Mouse (Mus musculus): Measurements from ENCODE around the gene Cdk5r1. TPM values are rescaled to one million over a fixed set of nuclear protein-coding genes. Genes with fewer than 3 reads are reported as not detected.

Gene Cdk5r1
- total and polyA plus RNA-seq, 2 experiments from 2014 or later, result 69.3 to 355 TPM

DNA sequence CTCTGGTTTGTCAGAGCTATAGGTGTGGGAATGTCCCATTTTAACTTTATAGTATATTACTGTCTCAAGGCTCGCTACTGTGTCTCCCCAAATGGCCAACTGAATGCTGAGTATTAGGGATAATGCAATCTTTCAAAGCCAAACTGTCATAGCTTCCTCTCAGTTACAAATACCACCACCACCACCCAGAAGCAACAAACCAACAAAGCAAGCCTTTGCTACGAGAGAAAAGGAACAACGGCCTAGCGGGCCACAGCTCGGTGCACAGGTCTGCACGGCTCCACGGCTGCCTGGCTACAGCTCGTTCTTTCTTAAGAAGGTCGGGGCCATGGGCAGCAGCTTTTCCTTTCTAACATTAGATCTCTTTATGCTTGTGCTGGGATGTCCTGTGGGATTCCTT is 18.0 kb downstream of the Cdk5r1 start:
- TF ChIP-seq CTCF (IDR thresholded peaks at IDR 0.05; ENCODE audit: low read depth), result no peak
- ATAC-seq (no peak), DNase-seq (ENCODE audit: low spot score) (no peak)
- Histone ChIP-seq H3K4me3 (ENCODE audit: low read length) (no peak overlapping the region), H3K27me3 (ENCODE audit: insufficient read depth, low read length) (no peaks in the 10 kb centered on the region), H3K9me3 (ENCODE audit: low read length) (no peaks in the 10 kb centered on the region), H3K4me2 (ENCODE audit: low read depth, low read length) (no peak overlapping the region), H3K27ac (no peak overlapping the region), H3K4me1 (ENCODE audit: insufficient read depth, low read length) (peaks cover 20% of the 10 kb centered on the region), H3K9ac (replicated peaks; ENCODE audit: low read length) (no peak overlapping the region), H3K36me3 (ENCODE audit: insufficient read depth, low read length) (no peaks in the 10 kb centered on the region)
- 59% methylated on average over 9 of the region's 9 CpGs for WGBS

DNA sequence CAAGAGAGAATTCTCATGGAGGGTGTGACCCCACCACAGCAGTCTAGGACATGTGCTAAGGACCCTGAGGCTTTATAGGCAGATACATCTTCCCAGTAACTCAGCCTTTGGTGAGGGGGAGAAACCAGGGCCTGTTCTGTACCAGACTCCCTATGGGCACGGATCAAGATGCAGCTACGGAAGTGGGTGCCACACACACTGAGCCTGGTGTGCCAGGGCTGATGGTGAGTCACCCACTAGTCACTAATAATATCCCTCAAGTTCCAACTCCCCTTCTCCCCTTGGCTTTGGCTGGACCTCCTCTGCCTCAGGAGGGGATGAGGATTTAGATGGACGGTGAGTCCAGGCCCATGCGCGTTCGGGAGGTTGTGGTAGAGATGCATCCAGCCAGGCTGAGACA is 19.1 kb downstream of the Cdk5r1 start:
- H3K9ac ChIP-seq (replicated peaks; ENCODE audit: low read length), result no peak overlapping the region
- 91% methylated on average over 6 of the region's 6 CpGs for WGBS
- DNase-seq (ENCODE audit: low spot score) (no peak), ATAC-seq (no peak)
- H3K27ac ChIP-seq, result no peak overlapping the region
- H3K4me2 ChIP-seq (ENCODE audit: low read depth, low read length), result no peak overlapping the region
- TF ChIP-seq CTCF (IDR thresholded peaks at IDR 0.05; ENCODE audit: low read depth), result no peak
- no peak overlapping the region for H3K4me3 ChIP-seq (ENCODE audit: low read length)
- H3K36me3 ChIP-seq (ENCODE audit: insufficient read depth, low read length), result no peaks in the 10 kb centered on the region
- peaks cover 21% of the 10 kb centered on the region for H3K4me1 ChIP-seq (ENCODE audit: insufficient read depth, low read length)
- no peaks in the 10 kb centered on the region for H3K27me3 ChIP-seq (ENCODE audit: insufficient read depth, low read length)
- H3K9me3 ChIP-seq (ENCODE audit: low read length), result no peaks in the 10 kb centered on the region

DNA sequence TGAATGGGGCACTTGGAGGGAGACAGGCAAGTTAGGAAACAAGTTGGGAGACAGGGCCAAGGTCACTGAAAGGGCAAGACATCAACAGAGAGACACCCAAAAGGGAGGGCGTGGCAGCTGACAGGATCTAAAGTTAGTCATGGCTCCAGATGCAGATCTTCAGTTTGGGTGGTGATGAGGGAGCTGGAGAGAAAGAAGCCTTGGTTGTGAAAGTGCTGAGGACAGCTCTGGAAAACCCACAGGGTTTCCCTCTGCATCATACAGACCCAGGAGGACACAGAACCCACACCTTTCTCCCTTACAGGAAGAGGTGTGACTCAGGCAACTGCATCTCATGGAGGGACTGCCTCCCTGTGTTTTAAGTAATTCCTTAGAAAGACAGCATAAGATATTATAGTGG is 19.8 kb downstream of the Cdk5r1 start:
- Histone ChIP-seq H3K4me3 (ENCODE audit: low read length) (no peak overlapping the region), H3K4me2 (ENCODE audit: low read depth, low read length) (no peak overlapping the region), H3K27me3 (ENCODE audit: insufficient read depth, low read length) (no peaks in the 10 kb centered on the region), H3K9ac (replicated peaks; ENCODE audit: low read length) (no peak overlapping the region), H3K36me3 (ENCODE audit: insufficient read depth, low read length) (no peaks in the 10 kb centered on the region), H3K9me3 (ENCODE audit: low read length) (no peaks in the 10 kb centered on the region), H3K4me1 (ENCODE audit: insufficient read depth, low read length) (peaks cover 21% of the 10 kb centered on the region), H3K27ac (no peak overlapping the region)
- DNase-seq (ENCODE audit: low spot score) (no peak), ATAC-seq (no peak)
- 96% methylated on average over 1 of the region's 1 CpGs for WGBS
- TF ChIP-seq CTCF (IDR thresholded peaks at IDR 0.05; ENCODE audit: low read depth), result no peak

DNA sequence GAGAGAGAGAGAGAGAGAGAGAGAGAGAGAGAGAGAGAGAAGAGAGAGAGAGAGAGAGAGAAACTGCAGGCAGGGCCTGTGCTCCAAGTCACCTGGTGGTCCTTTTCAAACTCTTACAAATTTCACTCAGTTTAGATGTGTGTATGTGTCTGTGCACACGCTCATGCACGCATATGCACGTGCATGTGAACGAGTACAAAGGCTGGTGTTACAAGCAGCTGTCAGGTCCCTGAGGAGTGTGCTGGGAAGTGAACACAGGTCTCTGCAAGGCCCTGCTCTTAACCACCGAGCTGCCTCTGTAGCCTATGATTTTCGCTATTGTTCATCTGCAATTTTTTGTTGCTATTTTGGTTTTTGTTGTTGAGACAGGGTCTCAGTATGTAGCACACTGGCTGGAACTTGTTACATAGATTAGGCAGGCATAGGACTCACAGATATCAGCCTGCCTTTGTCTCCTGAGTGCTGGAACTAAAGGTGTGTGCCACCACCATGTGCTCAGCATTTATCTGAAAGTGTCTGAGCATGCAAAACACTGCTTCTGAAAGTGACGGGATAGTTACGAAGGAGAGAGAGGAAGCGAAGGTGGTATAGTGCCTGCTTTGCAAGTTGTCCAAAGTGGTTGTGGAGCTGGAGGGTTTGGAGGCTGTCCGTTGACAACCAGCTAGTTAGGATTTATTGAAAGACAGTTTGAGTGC is 20.5 kb downstream of the Cdk5r1 start:
- 81% methylated on average over 10 of the region's 10 CpGs for WGBS
- no peak for DNase-seq (ENCODE audit: low spot score)
- no peaks in the 10 kb centered on the region for H3K36me3 ChIP-seq (ENCODE audit: insufficient read depth, low read length)

DNA sequence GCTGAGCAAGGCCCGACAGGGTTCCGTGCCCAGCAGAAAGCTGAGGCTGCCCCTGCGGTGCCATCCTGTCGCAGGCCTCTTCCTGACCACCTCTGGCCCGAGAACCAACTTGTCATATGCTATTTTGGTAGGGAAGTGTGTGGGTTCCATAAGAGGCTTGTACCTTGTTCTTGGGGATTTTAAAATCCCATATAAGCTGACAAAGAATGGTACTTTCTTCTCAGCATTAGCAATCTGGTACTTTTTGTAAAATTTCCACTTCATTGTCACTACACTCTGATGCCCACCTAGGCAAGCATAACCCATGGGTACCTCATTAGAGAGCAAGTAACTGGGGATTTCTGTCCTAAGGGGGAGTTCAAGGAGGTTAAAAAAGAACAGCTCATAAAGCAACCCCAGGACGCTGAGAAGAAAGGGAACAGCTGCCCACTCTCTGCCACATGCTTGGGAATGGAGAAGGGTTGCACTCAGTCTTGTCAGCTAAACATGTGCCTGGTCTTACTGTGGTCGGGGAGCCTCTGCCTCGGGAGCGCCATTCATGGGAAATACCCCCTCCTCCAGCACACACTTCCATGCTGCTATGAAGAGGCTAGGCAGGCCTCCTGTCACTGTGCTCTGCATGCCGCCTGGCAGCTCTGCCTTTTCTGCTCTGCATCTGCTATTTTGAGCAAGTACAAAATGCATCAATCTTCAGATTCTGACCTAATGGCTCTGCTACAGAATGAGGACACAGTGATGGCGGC is 21.7 kb downstream of the Cdk5r1 start:
- no peak overlapping the region for H3K9ac ChIP-seq (replicated peaks; ENCODE audit: low read length)
- H3K27ac ChIP-seq, result peak overlapping the region; percentile 75
- no peak overlapping the region for H3K4me2 ChIP-seq (ENCODE audit: low read depth, low read length)
- H3K36me3 ChIP-seq (ENCODE audit: insufficient read depth, low read length), result no peaks in the 10 kb centered on the region
- H3K27me3 ChIP-seq (ENCODE audit: insufficient read depth, low read length), result no peaks in the 10 kb centered on the region
- no peak for ATAC-seq
- no peak for DNase-seq (ENCODE audit: low spot score)
- TF ChIP-seq CTCF (IDR thresholded peaks at IDR 0.05; ENCODE audit: low read depth), result no peak
- WGBS, result 28% methylated on average over 11 of the region's 11 CpGs
- no peaks in the 10 kb centered on the region for H3K9me3 ChIP-seq (ENCODE audit: low read length)
- no peak overlapping the region for H3K4me3 ChIP-seq (ENCODE audit: low read length)
- H3K4me1 ChIP-seq (ENCODE audit: insufficient read depth, low read length), result peaks cover 25% of the 10 kb centered on the region

More for the DNA sequence above, 20.5 kb downstream of the Cdk5r1 start:
- Histone ChIP-seq H3K4me2 (ENCODE audit: low read depth, low read length) (no peak overlapping the region), H3K27ac (no peak overlapping the region), H3K27me3 (ENCODE audit: insufficient read depth, low read length) (no peaks in the 10 kb centered on the region), H3K4me3 (ENCODE audit: low read length) (no peak overlapping the region), H3K9ac (replicated peaks; ENCODE audit: low read length) (no peak overlapping the region), H3K9me3 (ENCODE audit: low read length) (no peaks in the 10 kb centered on the region), H3K4me1 (ENCODE audit: insufficient read depth, low read length) (peaks cover 21% of the 10 kb centered on the region)
- TF ChIP-seq CTCF (IDR thresholded peaks at IDR 0.05; ENCODE audit: low read depth), result no peak
- no peak for ATAC-seq

DNA sequence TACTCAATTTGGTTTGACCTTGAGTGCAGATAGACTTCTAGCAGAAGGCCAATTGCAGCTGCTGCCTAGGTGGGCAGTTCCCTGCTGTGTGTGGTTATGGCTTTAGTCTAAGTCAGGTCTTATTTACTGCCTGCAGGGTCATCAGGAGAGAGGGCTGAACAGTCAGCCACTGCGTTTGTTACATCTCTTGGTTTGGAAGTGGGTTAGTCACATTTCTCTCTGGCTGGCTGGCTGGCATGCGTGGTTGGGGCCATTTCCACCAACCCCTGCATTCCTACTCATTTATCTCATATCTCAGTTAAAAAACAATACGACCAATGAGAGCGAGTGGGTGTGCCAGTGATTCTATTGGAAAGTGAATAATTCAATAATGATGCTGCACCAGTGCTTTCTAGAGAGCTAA is 22.7 kb downstream of the Cdk5r1 start:
- Histone ChIP-seq H3K4me1 (ENCODE audit: insufficient read depth, low read length) (peaks cover 34% of the 10 kb centered on the region), H3K27me3 (ENCODE audit: insufficient read depth, low read length) (no peaks in the 10 kb centered on the region), H3K36me3 (ENCODE audit: insufficient read depth, low read length) (no peaks in the 10 kb centered on the region), H3K4me3 (ENCODE audit: low read length) (no peak overlapping the region), H3K27ac (peak overlapping the region; percentile 75; the same call in 1 of the 2 replicates), H3K4me2 (ENCODE audit: low read depth, low read length) (no peak overlapping the region), H3K9me3 (ENCODE audit: low read length) (no peaks in the 10 kb centered on the region), H3K9ac (replicated peaks; ENCODE audit: low read length) (no peak overlapping the region)
- WGBS, result 62% methylated on average over 4 of the region's 4 CpGs
- DNase-seq (ENCODE audit: low spot score), result no peak
- TF ChIP-seq CTCF (IDR thresholded peaks at IDR 0.05; ENCODE audit: low read depth), result no peak
- no peak for ATAC-seq

DNA sequence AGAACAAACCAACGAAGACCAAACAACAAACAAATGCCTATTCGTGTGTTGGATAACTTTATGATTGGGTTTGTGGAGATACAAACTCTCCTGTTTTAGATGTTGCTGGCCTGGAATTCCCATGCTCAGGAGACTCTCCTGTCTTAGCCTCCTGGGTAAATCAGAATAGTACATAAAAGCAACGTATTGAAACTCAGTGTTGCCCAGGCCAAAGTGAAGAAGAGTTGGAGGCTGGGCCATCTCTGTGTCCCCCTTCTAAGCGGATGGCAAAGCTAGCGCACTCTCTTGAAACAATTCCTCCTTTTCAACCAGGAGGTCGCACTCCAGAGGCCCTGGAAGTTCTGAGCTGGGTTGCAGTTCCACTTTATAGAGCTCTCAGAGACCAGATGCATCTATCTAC is 26.5 kb downstream of the Cdk5r1 start:
- Histone ChIP-seq H3K4me2 (ENCODE audit: low read depth, low read length) (no peak overlapping the region), H3K4me1 (ENCODE audit: insufficient read depth, low read length) (peaks cover 44% of the 10 kb centered on the region), H3K27me3 (ENCODE audit: insufficient read depth, low read length) (no peaks in the 10 kb centered on the region)

More for the DNA sequence above, 26.5 kb downstream of the Cdk5r1 start:
- Histone ChIP-seq H3K9ac (replicated peaks; ENCODE audit: low read length) (no peak overlapping the region), H3K27ac (peak overlapping the region; percentile 96), H3K36me3 (ENCODE audit: insufficient read depth, low read length) (no peaks in the 10 kb centered on the region), H3K4me3 (ENCODE audit: low read length) (no peak overlapping the region), H3K9me3 (ENCODE audit: low read length) (no peaks in the 10 kb centered on the region)
- 77% methylated on average over 6 of the region's 6 CpGs for WGBS
- ATAC-seq, result no peak
- no peak for TF ChIP-seq CTCF (IDR thresholded peaks at IDR 0.05; ENCODE audit: low read depth)
- DNase-seq (ENCODE audit: low spot score), result no peak

Measured in hindbrain, postnatal 0 days (tissue).